ENCODE assay signal across 9 mouse cellular contexts in the genomic region with DNA sequence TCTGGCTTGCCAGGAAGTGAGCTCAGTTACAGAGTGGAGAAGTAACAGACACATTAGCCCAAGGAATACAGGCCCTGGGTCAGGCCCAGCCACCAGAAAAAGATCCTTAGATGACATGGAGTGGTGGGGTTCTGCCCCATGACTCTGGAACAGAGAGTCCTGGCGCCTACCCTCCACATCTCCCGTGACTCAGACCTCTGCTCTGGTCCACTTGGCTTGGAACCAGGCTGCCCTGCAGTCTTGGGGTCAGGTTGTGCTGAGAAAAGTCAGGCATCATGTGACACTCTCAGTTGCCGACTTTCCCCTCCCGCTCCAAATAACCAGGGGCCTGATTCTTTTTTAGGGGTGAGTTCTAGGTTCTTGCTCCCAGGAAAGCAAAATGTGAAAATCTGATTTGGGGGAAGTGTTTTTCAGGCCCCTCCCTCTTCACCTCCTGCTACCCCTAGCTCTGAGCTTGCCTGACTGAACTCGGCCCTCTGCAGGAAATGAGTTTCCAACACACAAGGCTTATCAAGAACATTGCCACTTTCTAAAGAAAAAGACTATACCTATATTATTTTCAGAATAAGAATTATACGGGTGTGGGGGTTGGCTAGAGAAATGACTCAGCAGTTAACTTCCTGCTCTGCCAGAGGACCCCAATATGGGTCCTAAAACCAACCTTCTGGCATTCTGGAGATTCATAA. TPM values are rescaled to one million over a fixed set of nuclear protein-coding genes. Genes with fewer than 3 reads are reported as not detected.
DNase-seq lines count a peak whose midpoint lies in the region; ATAC-seq and TF ChIP-seq lines count a peak whose summit lies in the region.
"Had no signal": no experiment of that assay in that cellular context is flagged by ENCODE, and none has a peak within 500 bp of the region (broad histone marks: within the 10 kb centered on the region; RNA-seq: fewer than 3 reads in every experiment).

No protein-coding gene starts in this region.

- H3K9ac ChIP-seq in midbrain, embryonic 11.5 days (ENCODE audit: low read length), result no peak overlapping the region
- H3K9ac ChIP-seq in midbrain, postnatal 0 days (replicated peaks; ENCODE audit: low read length, poor library complexity, severe bottlenecking), result no peak overlapping the region
- H3K9ac ChIP-seq in midbrain, embryonic 14.5 days (replicated peaks; ENCODE audit: low read length), result no peak overlapping the region
- H3K9ac ChIP-seq: embryonic facial prominence, embryonic 12.5 days had no signal

- H3K4me3 ChIP-seq in midbrain, embryonic 11.5 days (ENCODE audit: low read depth, low read length), result no peak overlapping the region
- no peak overlapping the region for H3K4me3 ChIP-seq in midbrain, postnatal 0 days (ENCODE audit: low read depth, low read length)
- H3K4me3 ChIP-seq in midbrain, embryonic 14.5 days (replicated peaks; ENCODE audit: low read depth, low read length), result no peak overlapping the region
- H3K4me3 ChIP-seq: embryonic facial prominence, embryonic 12.5 days had no signal

- H3K27me3 ChIP-seq in midbrain, embryonic 11.5 days (ENCODE audit: control insufficient read depth, insufficient read depth, low read length), result no peaks in the 10 kb centered on the region; the same call in 1 of the 2 replicates
- H3K27me3 ChIP-seq in midbrain, postnatal 0 days (ENCODE audit: insufficient read depth, low read length), result no peaks in the 10 kb centered on the region
- no peaks in the 10 kb centered on the region for H3K27me3 ChIP-seq in midbrain, embryonic 14.5 days (ENCODE audit: control insufficient read depth, insufficient read depth, low read length)
- H3K27me3 ChIP-seq: embryonic facial prominence, embryonic 12.5 days had no signal

- ATAC-seq in midbrain, embryonic 11.5 days (ENCODE audit: low FRiP score), result no peak
- ATAC-seq in midbrain, postnatal 0 days (ENCODE audit: low FRiP score), result no peak
- ATAC-seq in midbrain, embryonic 14.5 days (ENCODE audit: low FRiP score, low TSS enrichment), result no peak

- no peak for TF ChIP-seq CTCF in midbrain, postnatal 0 days (IDR thresholded peaks at IDR 0.05)

- peak; percentile 61 for DNase-seq in midbrain, embryonic 11.5 days (ENCODE audit: low spot score, missing footprints)
- DNase-seq in midbrain, postnatal 0 days (ENCODE audit: low spot score), result no peak
- peak; percentile 79 for DNase-seq in adrenal gland, adult 2 months
- peak; percentile 33 for DNase-seq in heart, postnatal 25 days (ENCODE audit: low spot score)
- peak; percentile 55 for DNase-seq in lung, postnatal 36 days
- no peak for DNase-seq in midbrain, embryonic 14.5 days
- DNase-seq in spleen, postnatal 14 days (ENCODE audit: low spot score in 2 of 2), result no peak
- DNase-seq in c-Kit-positive CD71-positive TER-119-positive erythroid progenitor cells, embryonic 14.5 days (ENCODE audit: low spot score), result no peak

- no peak overlapping the region for H3K4me2 ChIP-seq in midbrain, embryonic 11.5 days
- no peak overlapping the region for H3K4me2 ChIP-seq in midbrain, postnatal 0 days (ENCODE audit: low read depth, low read length, poor library complexity, severe bottlenecking)
- H3K4me2 ChIP-seq in midbrain, embryonic 14.5 days (ENCODE audit: low read length), result no peak overlapping the region
- H3K4me2 ChIP-seq: embryonic facial prominence, embryonic 12.5 days had no signal

- H3K9me3 ChIP-seq in midbrain, embryonic 11.5 days (ENCODE audit: control insufficient read depth, low read length), result no peaks in the 10 kb centered on the region
- H3K9me3 ChIP-seq in midbrain, postnatal 0 days (ENCODE audit: low read length), result no peaks in the 10 kb centered on the region
- no peaks in the 10 kb centered on the region for H3K9me3 ChIP-seq in midbrain, embryonic 14.5 days (ENCODE audit: control insufficient read depth, low read length)
- H3K9me3 ChIP-seq: embryonic facial prominence, embryonic 12.5 days had no signal

- WGBS in midbrain, embryonic 11.5 days, result 61% methylated on average over 6 of the region's 6 CpGs
- 66% methylated on average over 6 of the region's 6 CpGs for WGBS in midbrain, postnatal 0 days
- 73% methylated on average over 6 of the region's 6 CpGs for WGBS in midbrain, embryonic 14.5 days

- no peak overlapping the region for H3K27ac ChIP-seq in midbrain, embryonic 11.5 days (ENCODE audit: low read depth, low read length)
- H3K27ac ChIP-seq in midbrain, postnatal 0 days (ENCODE audit: low read depth, low read length), result no peak overlapping the region
- no peak overlapping the region for H3K27ac ChIP-seq in midbrain, embryonic 14.5 days (replicated peaks; ENCODE audit: low read depth, low read length)
- H3K27ac ChIP-seq: embryonic facial prominence, embryonic 12.5 days had no signal

- peaks cover 2% of the 10 kb centered on the region; the same call in 1 of the 2 replicates for H3K36me3 ChIP-seq in midbrain, embryonic 11.5 days (ENCODE audit: control insufficient read depth, insufficient read depth, low read length)
- H3K36me3 ChIP-seq in midbrain, postnatal 0 days (ENCODE audit: insufficient read depth, low read length), result peaks cover 2% of the 10 kb centered on the region; the same call in 1 of the 2 replicates
- H3K36me3 ChIP-seq in midbrain, embryonic 14.5 days (ENCODE audit: control insufficient read depth, insufficient read depth, low read length), result peaks cover 10% of the 10 kb centered on the region

- intact Hi-C loops in heart, postnatal 25 days (cut with DNase I), result loop anchor here (10.0 kb wide), 1 partner anchor 624 kb away; the partner anchor contains the start of gene Akap10

- peaks cover 6% of the 10 kb centered on the region; the same call in 1 of the 2 replicates for H3K4me1 ChIP-seq in midbrain, embryonic 11.5 days (ENCODE audit: control insufficient read depth, insufficient read depth, low read length)
- peaks cover 10% of the 10 kb centered on the region for H3K4me1 ChIP-seq in midbrain, postnatal 0 days (ENCODE audit: insufficient read depth, low read length)
- peaks cover 20% of the 10 kb centered on the region for H3K4me1 ChIP-seq in midbrain, embryonic 14.5 days (ENCODE audit: control insufficient read depth, insufficient read depth, low read length)

RNA-seq across cellular contexts. Expression of gene Ubb, which starts 8.1 kb away (rescaled TPM):
- 3,727 and 3,899 TPM in 2 replicates for polyA plus RNA-seq in midbrain, embryonic 11.5 days (2014; fragmentation: Nextera tagmentation; extraction: Ambion mirVana)
- total RNA-seq in midbrain, postnatal 0 days (2014; rRNA removed), result 1,443 and 2,095 TPM in 2 replicates
- 4,479 and 4,841 TPM in 2 replicates for polyA plus RNA-seq in midbrain, postnatal 0 days (2015; fragmentation: Nextera tagmentation; extraction: Ambion mirVana)
- total RNA-seq in adrenal gland, adult 2 months (2021), result 1,000 to 10,000 TPM; 1,385 to 1,758 TPM
- 1,114 and 1,206 TPM in 2 replicates for polyA plus RNA-seq in adrenal gland, adult 2 months (2012; rRNA removed)
- 100 to 1,000 TPM; 561 to 624 TPM for total RNA-seq in heart, postnatal 25 days (2021)
- 4,878 and 5,143 TPM in 2 replicates for polyA plus RNA-seq in midbrain, embryonic 14.5 days (2014; fragmentation: Nextera tagmentation; extraction: Ambion mirVana)

RNA-seq across cellular contexts. Expression of gene Trpv2, which starts 15.2 kb away (rescaled TPM):
- 4.9 and 5.4 TPM in 2 replicates for polyA plus RNA-seq in midbrain, embryonic 11.5 days (2014; fragmentation: Nextera tagmentation; extraction: Ambion mirVana)
- total RNA-seq in midbrain, postnatal 0 days (2014; rRNA removed), result 55.4 and 62.0 TPM in 2 replicates
- polyA plus RNA-seq in midbrain, postnatal 0 days (2015; fragmentation: Nextera tagmentation; extraction: Ambion mirVana), result 31.0 and 32.9 TPM in 2 replicates
- total RNA-seq in adrenal gland, adult 2 months (2021), result 1 to 10 TPM; 2.7 to 4.2 TPM
- 2.7 and 3.9 TPM in 2 replicates for polyA plus RNA-seq in adrenal gland, adult 2 months (2012; rRNA removed)
- total RNA-seq in heart, postnatal 25 days (2021), result 1 to 10 TPM; 2.4 to 3.3 TPM
- polyA plus RNA-seq in midbrain, embryonic 14.5 days (2014; fragmentation: Nextera tagmentation; extraction: Ambion mirVana), result 26.4 and 28.0 TPM in 2 replicates

RNA-seq across cellular contexts. Expression of gene Cenpv, which starts 20.0 kb away (rescaled TPM):
- 54.8 and 68.5 TPM in 2 replicates for polyA plus RNA-seq in midbrain, embryonic 11.5 days (2014; fragmentation: Nextera tagmentation; extraction: Ambion mirVana)
- 58.0 and 63.2 TPM in 2 replicates for total RNA-seq in midbrain, postnatal 0 days (2014; rRNA removed)
- polyA plus RNA-seq in midbrain, postnatal 0 days (2015; fragmentation: Nextera tagmentation; extraction: Ambion mirVana), result 30.1 and 32.9 TPM in 2 replicates
- total RNA-seq in adrenal gland, adult 2 months (2021), result 10 to 100 TPM; 44.1 to 45.8 TPM
- polyA plus RNA-seq in adrenal gland, adult 2 months (2012; rRNA removed), result 46.8 and 58.2 TPM in 2 replicates
- total RNA-seq in heart, postnatal 25 days (2021), result 10 to 100 TPM; 22.5 to 26.4 TPM
- polyA plus RNA-seq in midbrain, embryonic 14.5 days (2014; fragmentation: Nextera tagmentation; extraction: Ambion mirVana), result 72.2 and 89.3 TPM in 2 replicates

Comparison
In these comparisons a context has a peak if more than half of its experiments do, and no peak if none do; other contexts are left out.
1. DNase-seq: peak in midbrain, embryonic 11.5 days (single experiment), adrenal gland, adult 2 months (single experiment), heart, postnatal 25 days (single experiment) and lung, postnatal 36 days (single experiment); none in midbrain, postnatal 0 days (single experiment), midbrain, embryonic 14.5 days (single experiment), spleen, postnatal 14 days (0 of 2) and c-Kit-positive CD71-positive TER-119-positive erythroid progenitor cells, embryonic 14.5 days (single experiment).